Mouse (Mus musculus) MEL-GATA-1-ER (cell line): ENCODE data around the gene Prkce.
A peak's percentile ranks its signal among the peaks of the same experiment; 100 is the strongest.
"Not testable (repeated sequence)": the region's sequence is repeated elsewhere in the genome, so short reads cannot be mapped to it uniquely, and the experiment has no call there.

Experiments
- DNase-seq: peaks from one replicate; pipeline ENCODE4 v3.0.0-alpha.2; 2012; ENCODE audit warnings: low read depth; ENCODE audit errors: extremely low read depth

Gene Prkce

GRCm38 (mm10) chr17:86470160-86470559 lies 302.6 kb downstream of the Prkce start:
- DNase-seq = no peak

DNA sequence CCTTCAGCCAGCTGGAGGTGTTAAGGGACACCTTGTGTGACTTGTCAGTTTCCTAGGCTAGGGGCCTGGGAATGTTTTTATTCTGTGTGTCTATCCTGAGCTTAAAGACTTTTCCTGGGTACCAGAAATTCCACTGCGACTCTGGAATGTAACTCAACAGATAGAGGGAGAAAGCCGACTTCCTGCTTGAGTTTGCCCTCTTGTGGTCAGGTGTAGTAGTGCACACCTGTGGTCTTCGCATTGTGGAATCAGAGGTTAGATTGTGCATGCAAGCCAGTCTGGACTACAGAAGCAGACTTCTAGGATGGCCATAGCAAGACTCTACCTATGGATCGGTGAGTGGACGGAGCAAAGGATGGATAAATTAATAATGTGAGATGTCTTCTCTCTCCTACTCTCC lies 304.1 kb downstream of the Prkce start:
- no peak for DNase-seq

DNA sequence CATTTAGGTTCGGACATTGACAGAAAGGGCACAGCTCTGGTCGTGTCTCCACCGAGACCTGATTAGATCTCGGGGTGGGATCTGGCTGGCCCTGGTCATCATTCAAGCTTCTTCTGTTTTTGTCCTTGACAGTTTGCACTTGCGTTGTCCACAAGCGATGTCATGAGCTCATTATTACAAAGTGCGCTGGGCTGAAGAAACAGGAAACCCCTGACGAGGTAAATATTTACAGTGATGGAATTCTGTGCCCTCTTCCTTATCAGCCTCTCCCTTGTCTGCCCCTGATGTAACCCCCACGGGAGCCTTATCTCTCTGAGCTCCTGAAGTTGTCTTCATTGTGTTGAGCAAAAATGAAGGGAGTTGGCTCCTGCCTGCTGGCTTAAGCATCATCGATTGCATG lies 309.1 kb downstream of the Prkce start:
- DNase-seq = no peak

- DNase-seq = not testable (repeated sequence)
These were observed 309.8 kb downstream of the Prkce start for GRCm38 (mm10) chr17:86477401-86477800.

GRCm38 (mm10) chr17:86479406-86479805 lies 311.8 kb downstream of the Prkce start:
- DNase-seq = no peak

DNA sequence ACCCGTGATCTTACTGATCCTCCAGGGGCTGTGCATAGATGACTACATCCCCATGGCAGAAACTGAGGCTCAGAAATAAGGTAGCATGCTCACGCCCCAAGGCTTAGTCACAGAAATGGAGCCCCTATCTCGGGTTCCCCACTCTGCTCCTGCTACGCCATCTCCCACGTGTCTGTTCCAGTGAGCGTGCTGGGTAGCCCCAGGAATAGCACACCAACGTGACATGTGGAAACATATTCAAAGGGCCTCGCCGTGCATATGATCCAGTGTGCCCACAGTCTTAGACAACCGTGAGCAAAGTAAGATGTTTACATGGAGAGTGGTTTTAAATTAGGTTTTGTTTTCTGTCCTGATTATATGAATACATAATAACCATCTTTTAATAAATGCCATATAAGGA lies 315.1 kb downstream of the Prkce start:
- no peak for DNase-seq

DNA sequence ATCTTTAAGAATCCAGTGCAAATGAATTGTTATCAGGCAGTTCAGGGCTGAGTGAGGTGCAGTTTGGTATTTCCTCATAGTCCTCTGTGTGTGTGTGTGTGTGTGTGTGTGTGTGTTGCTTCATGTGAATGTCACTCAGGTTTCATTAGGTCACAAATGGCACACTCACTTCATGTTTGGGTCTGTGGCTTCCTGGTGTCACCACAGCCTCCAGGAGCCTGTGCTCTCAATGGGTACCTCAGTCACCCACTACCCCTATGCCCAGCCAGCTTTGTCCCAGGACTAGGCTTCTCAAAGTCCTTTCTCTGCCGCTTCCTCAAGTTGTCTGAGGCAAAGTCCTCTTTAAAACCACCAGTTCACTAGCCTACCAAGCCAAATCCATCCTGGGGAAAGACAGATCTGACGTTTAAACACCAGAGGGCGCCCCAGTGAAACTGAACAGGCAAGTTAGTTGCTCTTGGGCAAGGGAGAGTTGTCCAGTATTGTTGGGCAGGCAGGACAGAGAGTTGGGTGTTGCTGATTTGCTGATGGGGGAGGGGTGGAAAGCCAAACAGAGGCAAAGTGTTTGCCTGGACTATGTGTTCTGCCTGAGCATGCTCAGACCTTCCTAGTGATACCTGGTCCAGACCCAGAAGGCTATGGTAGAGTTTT lies 316.6 kb downstream of the Prkce start:
- no peak for DNase-seq

DNA sequence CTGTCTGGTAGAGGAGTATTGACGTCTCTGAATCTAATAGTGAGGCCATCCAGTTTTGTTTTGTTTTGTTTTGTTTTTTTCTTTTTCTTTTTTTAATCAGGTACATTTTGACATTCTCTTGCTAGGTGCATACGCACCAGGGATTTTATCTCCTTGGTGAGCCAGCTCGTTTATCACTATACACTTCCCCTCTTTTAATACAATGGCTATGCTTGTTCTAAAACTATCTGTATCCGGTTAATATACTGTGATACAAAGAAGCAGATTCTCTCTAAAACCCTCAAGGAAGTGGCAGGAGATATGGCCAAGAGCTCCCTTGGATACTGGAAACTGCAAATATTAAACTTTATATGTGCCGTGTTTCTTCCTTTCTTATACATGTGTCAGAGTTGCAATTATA lies 319.1 kb downstream of the Prkce start:
- DNase-seq = no peak

- DNase-seq = no peak
These were observed 319.9 kb downstream of the Prkce start for GRCm38 (mm10) chr17:86487450-86487849.

DNA sequence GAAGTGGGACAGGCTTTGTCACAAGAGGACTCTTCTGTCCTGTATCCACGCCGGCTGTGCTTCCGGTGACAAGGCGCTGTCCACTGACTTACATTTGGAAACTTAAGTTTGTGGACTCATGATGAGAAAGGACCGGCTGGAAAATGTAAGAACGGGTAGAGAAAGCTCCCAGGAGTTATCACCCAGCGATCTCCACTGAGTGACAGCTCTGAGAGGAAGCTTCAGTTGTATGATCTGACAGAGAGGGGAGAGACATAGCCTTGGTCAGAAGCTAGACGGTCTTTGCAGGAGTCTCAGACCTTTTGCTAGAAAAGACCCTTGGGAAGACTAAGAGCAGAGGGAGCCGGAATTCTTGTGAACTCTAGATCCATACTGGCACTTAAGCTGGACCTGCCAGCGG lies 322.2 kb downstream of the Prkce start:
- DNase-seq = no peak

- peak; percentile 73 for DNase-seq
These were observed 324.8 kb downstream of the Prkce start for GRCm38 (mm10) chr17:86492376-86492775.

GRCm38 (mm10) chr17:86493891-86494420 lies 326.4 kb downstream of the Prkce start:
- no peak for DNase-seq

DNA sequence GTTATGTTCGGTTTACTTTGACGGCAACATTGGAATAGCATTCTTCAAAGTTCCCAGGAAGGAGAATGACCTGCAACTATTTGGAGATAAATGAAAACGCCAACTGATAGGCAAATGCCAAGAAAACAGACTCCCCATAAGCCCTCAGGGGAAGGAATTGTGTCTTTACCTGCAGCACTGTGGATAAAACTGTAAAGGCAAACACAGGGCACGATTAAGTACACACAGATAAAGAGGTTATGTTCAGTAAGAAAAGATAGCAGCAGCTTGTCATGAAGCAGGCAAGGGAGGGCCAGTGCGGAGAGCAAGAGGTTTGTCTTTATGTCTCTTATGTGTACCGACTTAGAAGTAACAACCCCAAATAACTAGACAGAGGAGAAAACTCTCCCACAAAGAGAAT lies 326.9 kb downstream of the Prkce start:
- DNase-seq = no peak

DNA sequence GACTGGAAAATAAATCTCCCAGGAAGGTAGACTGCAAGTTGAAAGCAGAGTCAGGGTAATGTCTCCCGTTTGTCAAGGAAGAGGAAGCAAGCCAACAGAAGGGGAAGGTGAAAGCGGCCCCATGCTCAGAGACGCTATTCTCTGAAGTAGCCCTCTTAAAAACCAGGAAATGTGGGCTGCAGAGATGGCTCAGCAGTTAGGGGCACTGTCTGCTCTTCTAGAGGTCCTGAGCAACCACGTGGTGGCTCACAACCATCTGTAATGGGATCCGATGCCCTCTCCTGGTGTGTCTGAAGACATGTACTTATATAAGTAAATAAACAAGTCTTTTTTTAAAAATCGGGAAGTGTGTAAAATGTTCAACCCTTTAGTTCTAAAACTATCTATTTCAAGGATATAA lies 327.3 kb downstream of the Prkce start:
- DNase-seq = peak; percentile 80

DNA sequence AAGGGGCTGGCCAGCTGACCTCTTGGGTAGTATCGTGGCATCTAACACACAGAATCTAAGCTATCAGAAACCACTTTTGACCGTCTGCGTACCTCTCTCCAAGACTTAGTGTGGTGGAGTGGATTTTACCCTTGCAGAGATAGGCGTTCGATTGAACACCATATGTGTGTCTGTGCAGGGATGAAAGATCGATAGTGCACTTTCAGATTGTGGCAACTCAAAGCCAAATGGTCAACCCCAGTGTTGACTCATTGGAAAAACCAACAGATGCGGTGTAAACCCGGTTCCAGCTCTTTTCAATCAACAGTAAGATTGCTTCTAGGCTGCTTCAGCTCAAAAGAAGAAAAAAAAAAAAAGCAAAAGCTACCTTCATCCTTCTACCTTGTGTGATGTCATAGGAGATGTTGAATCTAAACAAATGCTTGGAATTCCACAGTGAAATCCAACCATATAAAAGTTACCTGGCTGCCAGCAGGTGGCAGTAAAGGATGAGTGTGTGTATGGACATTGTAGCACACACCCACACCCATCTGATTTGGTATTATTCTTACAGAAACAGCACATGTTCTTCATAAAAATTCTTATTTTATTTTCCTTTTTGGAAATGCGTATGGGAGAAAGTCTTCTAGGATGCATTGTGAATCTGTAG lies 328.7 kb downstream of the Prkce start:
- DNase-seq = no peak

DNA sequence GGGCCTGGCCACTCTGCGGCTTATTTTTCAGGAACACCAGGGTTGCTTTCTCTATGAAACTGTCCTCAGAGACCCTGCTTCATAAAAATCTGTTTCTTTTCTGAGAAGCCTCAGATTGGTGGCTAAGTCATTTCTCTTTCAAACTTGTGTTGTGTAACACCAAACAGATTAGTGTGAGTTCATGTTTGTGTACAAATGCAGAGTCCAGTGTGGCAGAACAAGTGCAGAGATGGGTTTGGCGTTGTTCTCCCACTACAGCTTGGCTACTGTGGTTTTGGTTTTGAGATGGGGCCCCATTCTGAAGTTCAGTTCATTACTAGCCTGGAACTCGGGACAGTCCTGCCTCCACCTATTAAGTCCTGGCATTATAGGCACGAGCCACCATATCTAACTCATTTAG lies 329.7 kb downstream of the Prkce start:
- no peak for DNase-seq

GRCm38 (mm10) chr17:86499359-86500045 lies 331.9 kb downstream of the Prkce start:
- no peak for DNase-seq

DNA sequence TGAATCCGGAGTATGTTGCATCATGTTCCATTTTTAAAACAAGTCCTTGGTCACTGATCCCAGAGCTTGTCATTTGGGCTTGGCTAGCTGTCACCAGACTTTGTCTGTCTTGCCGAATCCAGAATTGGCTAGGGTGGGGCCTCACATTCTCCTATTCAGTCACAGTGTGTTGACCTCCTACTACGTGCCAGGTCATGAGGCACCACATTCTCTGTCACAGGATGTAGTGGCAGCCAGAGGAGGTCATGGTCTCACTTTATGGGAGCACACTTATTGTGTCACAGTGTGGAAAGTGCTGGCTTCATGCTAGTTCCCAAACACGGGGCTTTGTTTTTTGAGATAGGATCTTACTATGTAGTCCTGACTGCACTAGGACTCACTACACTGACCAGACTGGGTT lies 333.8 kb downstream of the Prkce start:
- no peak for DNase-seq

GRCm38 (mm10) chr17:86503208-86503897 lies 335.8 kb downstream of the Prkce start:
- no peak for DNase-seq

GRCm38 (mm10) chr17:86505183-86505631 lies 337.6 kb downstream of the Prkce start, which contains the start of gene Gm10309:
Gene Gm10309 (minus strand): TSS chr17:86505232.
- DNase-seq = no peak

DNA sequence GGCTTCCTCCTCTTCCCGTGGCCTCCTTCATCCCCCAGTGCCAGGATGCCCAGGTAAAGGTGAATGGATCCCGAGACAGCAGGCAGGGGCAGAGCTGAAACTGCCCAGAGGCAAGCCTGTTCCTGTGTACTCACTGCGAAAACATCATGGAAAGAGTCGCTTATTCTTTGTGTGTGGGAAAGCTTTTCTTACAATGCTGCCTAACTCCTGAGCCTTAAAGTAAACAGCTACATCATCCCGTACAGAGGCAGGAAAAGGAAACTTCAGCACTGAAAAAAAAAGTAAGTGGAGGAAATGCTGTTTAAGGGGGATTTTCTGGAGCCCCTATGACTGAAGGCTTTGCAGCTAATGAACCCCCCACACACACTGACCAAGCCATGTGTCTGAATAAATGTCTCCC lies 339.3 kb downstream of the Prkce start:
- no peak for DNase-seq
